Mouse (Mus musculus) R1 (cell line): ENCODE data around the gene Mss51.

Source experiments
- DNase-seq: peaks from one replicate; pipeline ENCODE4 v3.0.0-alpha.2; 2018; ENCODE audit warnings: low read depth, low spot score

The Mss51 gene

DNA sequence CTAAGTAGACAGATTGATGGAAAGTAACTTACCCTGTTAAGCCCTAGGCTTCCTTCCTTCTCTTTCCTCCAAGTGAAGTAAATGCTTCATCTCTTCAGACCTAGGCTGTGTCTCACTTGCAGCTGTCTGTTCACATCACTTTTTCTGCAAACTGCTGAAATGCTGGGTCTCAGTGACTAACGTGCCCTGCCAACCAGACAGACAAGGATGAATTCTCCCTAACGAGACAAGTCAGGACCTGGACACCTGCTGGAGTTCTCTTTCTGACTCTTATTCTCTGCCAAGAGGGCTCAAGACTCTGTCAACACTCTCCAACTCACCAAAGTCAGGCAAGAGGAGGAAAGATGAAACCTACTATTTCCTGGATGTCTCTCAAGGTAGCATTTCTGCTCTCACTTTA, at the start of gene Mss51:
Gene Mss51, minus strand, starts transcription at position 299 of the 400 bp plus-strand sequence.
- no peak for DNase-seq

DNA sequence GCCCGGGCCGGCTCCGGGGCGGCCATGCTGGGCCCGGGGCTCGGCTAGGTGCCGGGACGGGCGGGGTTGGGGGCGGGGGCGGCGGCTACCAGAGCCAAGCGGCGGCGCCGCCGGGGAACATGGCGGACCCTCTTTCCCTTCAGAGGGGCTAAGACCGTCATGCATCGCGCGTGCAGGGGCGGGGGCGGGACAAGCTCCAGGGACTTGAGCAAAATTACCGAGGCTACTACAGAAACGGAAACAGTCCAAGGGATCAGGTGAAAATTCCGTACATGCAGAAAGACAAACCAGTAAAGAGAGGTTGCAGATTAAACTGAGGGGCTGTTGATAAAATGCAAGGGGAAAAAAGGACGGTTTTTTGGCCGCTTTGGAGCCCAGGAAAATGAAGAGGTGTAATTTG, 49.7 kb upstream of the Mss51 start, which contains the start of gene Ppp3cb:
Gene Ppp3cb, minus strand, starts transcription at position 159 of the 400 bp plus-strand sequence.
- DNase-seq = peak; percentile 97

DNA sequence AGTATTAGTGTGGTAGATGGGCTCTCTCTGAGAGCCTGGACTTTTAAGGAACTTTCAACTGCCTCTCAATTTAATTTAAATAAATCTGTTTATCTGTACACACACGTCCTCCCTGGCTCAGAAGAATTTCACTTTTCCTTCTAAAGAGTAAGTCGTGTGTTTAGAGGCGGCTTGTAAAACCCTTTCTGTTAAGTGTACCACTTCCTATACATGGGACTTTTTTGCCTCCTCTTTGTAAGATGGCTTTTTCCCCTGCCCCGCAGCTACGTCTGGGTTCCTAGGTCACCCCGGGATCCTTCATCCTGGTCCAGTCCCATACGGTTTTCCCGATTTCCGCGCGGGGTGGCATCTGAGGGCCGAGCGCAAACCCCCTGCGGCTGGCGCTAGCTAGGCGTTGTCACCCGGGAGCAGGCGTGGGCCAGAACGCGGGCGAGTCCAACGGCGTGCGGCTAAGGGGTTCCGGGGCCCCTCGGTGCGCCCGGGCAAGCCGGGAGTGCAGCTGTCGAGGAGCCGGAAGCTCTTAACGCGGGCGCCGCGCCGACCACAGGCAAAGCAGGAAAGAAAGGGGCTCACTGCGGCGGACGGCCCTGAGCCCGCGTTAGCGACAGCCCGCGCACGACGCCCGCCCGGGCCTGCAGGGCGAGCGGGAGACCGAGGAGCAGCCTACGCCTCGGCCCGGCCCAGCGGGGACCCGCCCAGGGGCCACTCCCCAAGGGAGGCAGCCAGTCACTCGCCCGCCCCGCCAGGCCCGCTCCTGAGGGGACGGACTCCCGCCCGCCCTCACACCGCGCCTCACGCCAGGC, 49.0 kb upstream of the Mss51 start:
- DNase-seq = peak; percentile 86

DNA sequence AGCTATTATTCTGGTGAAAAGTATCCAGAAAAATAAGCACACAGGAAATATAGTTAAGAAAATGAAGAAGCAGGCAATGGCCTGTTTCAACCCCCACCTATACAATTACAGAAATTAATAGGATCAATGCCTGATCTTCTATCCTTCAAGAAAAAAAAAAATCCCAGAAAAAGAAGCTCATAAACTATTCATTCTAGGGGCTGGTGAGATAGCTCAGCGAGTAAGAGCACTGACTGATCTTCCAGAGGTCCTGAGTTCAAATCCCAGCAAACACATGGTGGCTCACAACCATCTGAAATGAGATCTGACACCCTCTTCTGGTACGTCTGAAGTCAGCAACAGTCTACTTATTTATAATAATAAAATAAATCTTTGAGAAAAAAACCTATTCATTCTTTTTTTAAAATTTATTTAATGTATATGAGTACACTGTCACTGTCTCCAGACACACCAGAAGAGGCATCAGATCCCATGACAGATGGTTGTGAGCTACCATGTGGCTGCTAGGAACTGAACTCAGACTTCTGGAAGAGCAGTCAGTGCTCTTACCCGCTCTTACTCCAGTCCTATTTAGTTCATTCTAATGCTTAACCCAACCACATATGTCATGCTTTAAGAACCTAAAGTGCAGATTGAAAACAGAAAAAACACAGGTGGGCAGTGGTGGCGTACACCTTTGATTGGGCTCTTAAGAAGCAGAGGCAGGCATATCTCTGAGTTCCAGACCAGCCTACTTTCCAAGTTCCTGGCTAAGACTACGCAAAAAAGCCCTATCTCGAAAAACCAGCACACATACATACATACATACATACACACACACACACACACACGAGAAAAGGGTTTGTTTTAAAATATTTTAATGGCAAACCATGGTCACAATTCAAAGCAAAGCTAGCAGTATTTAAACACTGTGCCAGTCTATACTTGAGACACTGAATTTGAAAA, 48.0 kb upstream of the Mss51 start:
- DNase-seq = peak; percentile 14

DNA sequence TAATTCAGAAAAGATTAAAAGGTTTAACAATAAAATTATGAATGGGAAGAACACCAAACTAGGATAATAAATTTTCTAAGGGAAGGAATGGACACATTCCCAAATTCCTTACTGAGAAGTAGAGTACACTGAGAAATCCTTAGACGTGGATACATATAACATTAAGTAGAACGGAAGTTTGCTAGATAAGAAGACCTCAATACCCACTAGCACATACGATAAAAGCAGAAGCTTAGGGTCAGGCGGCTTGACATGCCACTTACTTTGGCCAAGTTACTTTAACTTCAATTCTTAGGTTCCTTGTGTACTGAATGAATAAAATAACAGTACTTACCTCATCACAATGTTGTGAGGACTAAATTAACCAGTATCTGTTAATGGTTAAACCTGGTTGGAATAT, 32.9 kb upstream of the Mss51 start:
- DNase-seq = no peak

- no peak for DNase-seq
Observed at GRCm38 (mm10) chr14:20520179-20520578, 23.5 kb upstream of the Mss51 start.

- no peak for DNase-seq
Observed at GRCm38 (mm10) chr14:20508424-20508823, 11.7 kb upstream of the Mss51 start.

- peak; percentile 16 for DNase-seq
Observed at GRCm38 (mm10) chr14:20502966-20503365, 6.3 kb upstream of the Mss51 start.

DNA sequence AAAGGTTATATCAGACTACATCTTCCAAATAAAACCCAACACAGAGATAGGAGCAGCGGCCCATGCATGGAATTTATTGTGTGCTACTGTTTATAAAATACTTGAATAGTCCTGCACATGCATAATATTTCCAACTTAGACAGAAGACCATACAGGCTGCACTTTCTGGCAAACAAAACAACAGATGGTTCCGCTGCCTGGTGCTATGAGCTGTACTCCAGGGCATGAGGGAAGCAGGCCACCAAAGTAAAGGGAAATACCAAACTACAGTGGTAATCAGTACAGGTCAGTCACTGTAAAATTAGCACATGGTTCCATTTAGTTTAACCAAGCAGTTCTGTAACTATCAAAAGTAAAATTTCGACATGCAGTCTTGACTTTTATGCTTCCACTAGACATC, 3.3 kb upstream of the Mss51 start:
- DNase-seq = no peak

DNA sequence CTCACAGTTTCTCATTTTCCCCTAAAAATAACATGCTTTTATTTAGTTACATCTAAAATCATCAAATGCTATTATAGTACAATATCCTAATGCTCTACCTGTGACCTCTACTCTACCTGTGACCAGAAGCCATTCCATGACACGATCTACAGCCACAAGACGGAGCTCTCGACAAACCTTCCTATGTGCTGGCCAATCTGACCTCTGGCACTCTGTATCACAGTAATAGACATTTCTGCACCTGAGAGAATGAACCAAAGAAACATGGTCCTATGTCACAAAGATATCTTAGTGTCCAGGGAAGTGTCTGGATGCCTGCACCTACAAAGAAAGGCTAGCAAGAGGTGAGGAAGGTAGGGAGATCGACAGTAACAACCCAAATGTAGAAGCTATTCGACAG, 10.7 kb downstream of the Mss51 start:
- DNase-seq = no peak

DNA sequence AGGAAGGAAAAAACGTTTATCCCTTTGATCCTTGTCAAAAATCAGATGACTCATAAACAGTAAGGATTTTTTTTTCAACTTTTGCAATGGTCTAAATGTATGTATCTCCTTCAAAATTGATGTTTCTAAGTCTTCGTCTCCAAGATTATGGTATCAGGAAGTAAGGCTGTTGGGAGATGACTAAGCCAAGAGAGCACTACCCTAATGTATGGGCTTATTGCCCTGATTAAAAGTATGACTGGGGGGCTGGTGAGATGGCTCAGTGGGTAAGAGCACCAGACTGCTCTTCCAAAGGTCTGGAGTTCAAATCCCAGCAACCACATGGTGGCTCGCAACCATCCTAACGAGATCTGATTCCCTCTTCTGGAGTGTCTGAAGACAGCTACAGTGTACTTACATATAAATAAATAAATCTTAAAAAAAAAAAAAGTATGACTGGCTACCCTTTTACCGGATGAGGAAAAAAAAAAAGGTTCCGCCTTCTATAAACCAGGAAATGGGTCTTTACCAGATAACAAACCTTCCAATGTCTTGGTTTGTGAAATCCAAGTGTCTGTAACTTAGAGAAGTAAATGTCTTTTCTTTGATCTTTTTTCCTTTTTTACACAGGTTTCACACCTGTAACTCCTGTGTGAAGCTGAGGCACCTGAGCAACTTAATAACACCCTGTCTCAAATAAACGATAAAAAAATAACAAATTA, 14.5 kb downstream of the Mss51 start:
- no peak for DNase-seq

- peak; percentile 87 for DNase-seq
Observed at GRCm38 (mm10) chr14:20481211-20481610, 15.5 kb downstream of the Mss51 start.

- no peak for DNase-seq
Observed at GRCm38 (mm10) chr14:20480195-20480579, 16.5 kb downstream of the Mss51 start.

GRCm38 (mm10) chr14:20479291-20480194, 17.2 kb downstream of the Mss51 start, which contains the start of gene Anxa7:
Gene Anxa7 (minus strand): TSS chr14:20480133.
- peak; percentile 96 for DNase-seq

GRCm38 (mm10) chr14:20478801-20479200, 17.9 kb downstream of the Mss51 start:
- peak; percentile 77 for DNase-seq

GRCm38 (mm10) chr14:20478385-20478784, 18.3 kb downstream of the Mss51 start:
- DNase-seq = no peak

DNA sequence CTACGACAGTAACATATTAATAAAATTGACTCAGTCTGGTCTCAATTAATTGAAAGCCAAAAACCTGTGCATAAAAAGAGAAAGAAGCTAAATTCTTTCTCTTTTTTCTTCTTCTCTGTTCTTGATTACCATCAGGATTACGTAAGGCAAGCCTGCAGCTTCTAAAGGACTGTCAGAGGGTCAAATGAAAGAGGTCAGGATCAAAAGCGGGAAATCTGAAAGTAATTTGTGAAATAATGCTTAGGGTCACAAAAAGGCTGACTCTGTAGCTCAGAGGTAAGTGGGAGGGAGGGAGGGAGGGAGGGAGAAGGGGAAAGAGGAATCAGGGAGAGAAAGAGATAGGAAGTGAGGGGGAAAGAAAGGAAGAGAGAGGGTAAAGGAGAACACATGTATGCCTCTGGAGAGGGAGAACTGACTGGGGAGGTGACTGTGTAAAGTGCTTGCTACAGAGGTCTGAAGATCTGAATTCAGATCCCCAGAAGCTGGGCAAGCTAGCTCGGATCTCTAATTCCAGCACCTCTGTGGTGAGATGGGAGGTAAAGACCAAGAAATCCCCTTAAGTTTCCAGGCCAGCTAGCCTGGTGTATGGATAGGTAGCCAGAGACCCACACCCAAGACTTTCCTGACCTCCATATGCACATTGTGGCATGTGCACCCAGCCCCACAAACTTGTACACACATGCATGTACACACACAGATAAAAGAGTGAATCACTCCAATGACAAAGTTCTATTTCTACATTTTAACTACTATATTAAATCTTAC, 19.3 kb downstream of the Mss51 start:
- peak; percentile 23 for DNase-seq

DNA sequence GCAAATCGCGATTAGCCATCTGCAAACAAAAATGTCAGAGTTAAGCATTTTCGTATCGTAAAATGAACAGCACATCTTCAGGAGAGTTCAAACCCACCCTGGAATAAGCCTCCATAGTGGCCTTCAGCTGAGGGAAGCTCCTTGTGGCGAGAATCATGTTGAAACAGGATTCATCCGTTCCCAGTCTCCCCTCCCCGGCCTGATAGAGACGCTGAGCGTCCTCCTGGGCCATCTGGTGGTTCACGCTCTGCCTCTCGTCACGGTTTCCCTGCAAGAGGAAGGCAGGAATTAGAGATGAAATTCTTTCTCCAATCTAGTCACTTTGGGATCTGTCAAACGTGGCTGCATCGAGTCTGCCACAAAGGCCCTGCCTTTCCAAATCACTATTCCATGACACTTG, 36.5 kb downstream of the Mss51 start:
- DNase-seq = no peak

- DNase-seq = no peak
Observed at GRCm38 (mm10) chr14:20458378-20458777, 38.3 kb downstream of the Mss51 start.

GRCm38 (mm10) chr14:20452929-20453328, 43.8 kb downstream of the Mss51 start:
- no peak for DNase-seq
